In the genomic region with DNA sequence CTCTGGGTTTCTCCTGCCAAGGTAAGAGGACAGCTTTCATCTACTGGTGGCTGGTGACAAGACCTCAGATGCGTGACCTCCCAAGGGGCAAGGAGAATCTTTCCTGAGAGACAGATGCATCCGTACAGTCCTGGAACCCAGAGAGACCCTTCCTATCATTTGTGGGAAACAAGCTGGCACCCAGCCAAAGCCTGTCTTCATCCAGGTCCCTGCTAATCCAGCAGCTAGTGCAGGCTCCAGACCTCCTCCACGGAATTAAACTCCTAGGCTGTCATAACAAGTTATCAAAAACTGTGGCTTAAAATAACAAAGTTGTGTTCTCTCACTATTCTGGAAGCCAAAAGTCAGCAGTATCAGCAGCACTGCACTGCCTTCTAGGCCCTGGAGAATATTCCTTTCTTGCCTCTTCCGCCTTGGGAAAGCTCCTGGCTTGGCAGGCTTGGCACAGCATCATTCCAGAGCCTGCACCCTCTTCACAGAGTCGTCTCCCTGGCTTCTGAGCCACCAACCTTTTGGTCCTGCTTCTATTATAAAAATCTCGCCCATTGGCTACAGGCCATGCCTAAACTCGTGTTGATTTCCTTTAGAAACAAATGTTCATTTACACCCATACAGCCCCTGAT, we compare ENCODE assay signal across 9 mouse cellular contexts.
A peak's percentile ranks its signal among the peaks of the same experiment; 100 is the strongest.
DNase-seq lines count a peak whose midpoint lies in the region; ATAC-seq and TF ChIP-seq lines count a peak whose summit lies in the region.
"Had no signal": no experiment of that assay in that cellular context is flagged by ENCODE, and none has a peak within 500 bp of the region (broad histone marks: within the 10 kb centered on the region; RNA-seq: fewer than 3 reads in every experiment).

No protein-coding gene starts in this region.

- intact Hi-C loops in left cerebral cortex, postnatal 14 days (cut with DNase I) = no loop called here

- no peak overlapping the region for H3K9ac ChIP-seq in embryonic facial prominence, embryonic 12.5 days
- no peak overlapping the region for H3K9ac ChIP-seq in midbrain, postnatal 0 days (replicated peaks; ENCODE audit: low read length, poor library complexity, severe bottlenecking)

- H3K27me3 ChIP-seq in embryonic facial prominence, embryonic 12.5 days = no peaks in the 10 kb centered on the region
- H3K27me3 ChIP-seq in midbrain, postnatal 0 days (ENCODE audit: insufficient read depth, low read length) = no peaks in the 10 kb centered on the region

- peak overlapping the region; percentile 24; the same call in 1 of the 2 replicates for H3K27ac ChIP-seq in embryonic facial prominence, embryonic 12.5 days
- no peak overlapping the region for H3K27ac ChIP-seq in midbrain, postnatal 0 days (ENCODE audit: low read depth, low read length)
- H3K27ac ChIP-seq: kidney, postnatal 0 days had no signal

- WGBS in embryonic facial prominence, embryonic 12.5 days = 53% methylated on average over 7 of the region's 7 CpGs
- 53% methylated on average over 7 of the region's 7 CpGs for WGBS in midbrain, postnatal 0 days

- peaks cover 11% of the 10 kb centered on the region for H3K4me1 ChIP-seq in embryonic facial prominence, embryonic 12.5 days
- H3K4me1 ChIP-seq in midbrain, postnatal 0 days (ENCODE audit: insufficient read depth, low read length) = peaks cover 15% of the 10 kb centered on the region; the same call in 1 of the 2 replicates

- no peak for TF ChIP-seq CTCF in midbrain, postnatal 0 days (IDR thresholded peaks at IDR 0.05)

- no peak overlapping the region for H3K4me2 ChIP-seq in embryonic facial prominence, embryonic 12.5 days (replicated peaks)
- H3K4me2 ChIP-seq in midbrain, postnatal 0 days (ENCODE audit: low read depth, low read length, poor library complexity, severe bottlenecking) = no peak overlapping the region

- no peaks in the 10 kb centered on the region for H3K9me3 ChIP-seq in embryonic facial prominence, embryonic 12.5 days
- no peaks in the 10 kb centered on the region for H3K9me3 ChIP-seq in midbrain, postnatal 0 days (ENCODE audit: low read length)

- DNase-seq in adrenal gland, postnatal 14 days = peak; percentile 17
- DNase-seq in adrenal gland, postnatal 4 days (ENCODE audit: low spot score in 2 of 2) = no peak
- peak; percentile 10 to 13 for DNase-seq in left cerebral cortex, postnatal 14 days (ENCODE audit: low spot score in 2 of 2)
- DNase-seq in left cerebral cortex, adult 8-10 months (ENCODE audit: low spot score in 2 of 2) = no peak
- DNase-seq in midbrain, postnatal 0 days (ENCODE audit: low spot score) = peak; percentile 44
- no peak for DNase-seq in layer of hippocampus, postnatal 36 days
- DNase-seq in thymus, postnatal 25 days = no peak

- H3K4me3 ChIP-seq in embryonic facial prominence, embryonic 12.5 days = no peak overlapping the region
- H3K4me3 ChIP-seq in midbrain, postnatal 0 days (ENCODE audit: low read depth, low read length) = no peak overlapping the region

- ATAC-seq in embryonic facial prominence, embryonic 12.5 days (ENCODE audit: insufficient number of reproducible peaks, insufficient read depth, low FRiP score, low TSS enrichment) = no peak
- no peak for ATAC-seq in midbrain, postnatal 0 days (ENCODE audit: low FRiP score)

- no peaks in the 10 kb centered on the region for H3K36me3 ChIP-seq in embryonic facial prominence, embryonic 12.5 days
- no peaks in the 10 kb centered on the region for H3K36me3 ChIP-seq in midbrain, postnatal 0 days (ENCODE audit: insufficient read depth, low read length)

Comparison
In these comparisons a context has a peak if more than half of its experiments do, and no peak if none do; other contexts are left out.
1. DNase-seq: peak in adrenal gland, postnatal 14 days (single experiment), left cerebral cortex, postnatal 14 days (2 of 2) and midbrain, postnatal 0 days (single experiment); none in adrenal gland, postnatal 4 days (0 of 2), left cerebral cortex, adult 8-10 months (0 of 2), layer of hippocampus, postnatal 36 days (0 of 2) and thymus, postnatal 25 days (single experiment).